7 mouse cellular contexts compared by ENCODE assay signal in the genomic region with DNA sequence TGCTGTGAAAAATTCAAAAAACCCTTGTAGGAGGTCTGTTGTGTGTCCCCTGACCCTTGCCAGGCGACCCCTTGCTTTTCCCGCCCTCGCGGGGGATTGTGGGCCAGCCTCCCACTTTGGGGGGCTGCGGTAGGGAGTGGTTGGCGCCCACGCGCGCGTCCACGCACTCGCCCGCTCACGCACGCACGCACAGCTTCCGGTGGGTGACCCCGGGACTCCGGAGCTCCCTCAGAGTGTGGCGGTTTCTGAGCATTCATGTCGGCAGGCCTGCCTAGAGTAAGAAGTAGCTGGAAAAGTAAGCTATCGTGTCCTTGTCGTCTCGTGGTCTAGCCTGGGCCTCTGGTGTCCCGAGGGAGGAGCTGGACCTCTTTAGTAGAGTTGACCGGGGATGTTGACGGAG. TPM values are rescaled to one million over a fixed set of nuclear protein-coding genes. Genes with fewer than 3 reads are reported as not detected.
A peak's percentile ranks its signal among the peaks of the same experiment; 100 is the strongest.
DNase-seq lines count a peak whose midpoint lies in the region; ATAC-seq and TF ChIP-seq lines count a peak whose summit lies in the region.

TSS of gene Rad51c (minus strand) at position 79 of the 400 bp plus-strand sequence.
TSS of gene Tex14 (plus strand) at position 190 of the 400 bp plus-strand sequence.

- H3K4me2 ChIP-seq in lung, embryonic 15.5 days, result peak within 1 kb of the TSS; percentile 71
- peak within 1 kb of the TSS; percentile 63 for H3K4me2 ChIP-seq in forebrain, postnatal 0 days (ENCODE audit: low read depth)
- peak within 1 kb of the TSS; percentile 67 for H3K4me2 ChIP-seq in neural tube, embryonic 12.5 days (replicated peaks)

- H3K27me3 ChIP-seq in lung, embryonic 15.5 days, result no peaks in the 10 kb centered on the region
- no peaks in the 10 kb centered on the region for H3K27me3 ChIP-seq in forebrain, postnatal 0 days (ENCODE audit: insufficient read depth, low read length)
- no peaks in the 10 kb centered on the region for H3K27me3 ChIP-seq in limb, embryonic 10.5 days (ENCODE audit: low read depth, poor library complexity, severe bottlenecking)
- H3K27me3 ChIP-seq in neural tube, embryonic 12.5 days (replicated peaks), result no peaks in the 10 kb centered on the region

- H3K9ac ChIP-seq in lung, embryonic 15.5 days, result peak within 1 kb of the TSS; percentile 71
- peak within 1 kb of the TSS; percentile 71 for H3K9ac ChIP-seq in forebrain, postnatal 0 days
- H3K9ac ChIP-seq in neural tube, embryonic 12.5 days, result peak within 1 kb of the TSS; percentile 72

- H3K27ac ChIP-seq in lung, embryonic 15.5 days, result peak within 1 kb of the TSS; percentile 95
- peak within 1 kb of the TSS; percentile 90 for H3K27ac ChIP-seq in forebrain, postnatal 0 days (ENCODE audit: low read depth, low read length)
- H3K27ac ChIP-seq in limb, embryonic 10.5 days, result peak within 1 kb of the TSS; percentile 94
- H3K27ac ChIP-seq in neural tube, embryonic 12.5 days, result peak within 1 kb of the TSS; percentile 86

- 75% methylated on average over 27 of the region's 27 CpGs for WGBS in lung, embryonic 15.5 days
- WGBS in forebrain, postnatal 0 days, result 79% methylated on average over 27 of the region's 27 CpGs
- WGBS in limb, embryonic 10.5 days, result 78% methylated on average over 27 of the region's 27 CpGs
- WGBS in neural tube, embryonic 12.5 days, result 83% methylated on average over 27 of the region's 27 CpGs

- no peak for DNase-seq in lung, adult 18-20 months
- DNase-seq in cerebellum, adult 9-11 months, result peak; percentile 69
- no peak for DNase-seq in forebrain, postnatal 0 days
- peak; percentile 37 for DNase-seq in limb, embryonic 10.5 days (ENCODE audit: low spot score)
- DNase-seq in yolk sac, embryonic 10.5 days (ENCODE audit: low spot score), result no peak

- H3K36me3 ChIP-seq in lung, embryonic 15.5 days, result no peaks in the 10 kb centered on the region
- H3K36me3 ChIP-seq in forebrain, postnatal 0 days (ENCODE audit: insufficient read depth), result no peaks in the 10 kb centered on the region
- peaks cover 27% of the 10 kb centered on the region for H3K36me3 ChIP-seq in limb, embryonic 10.5 days
- H3K36me3 ChIP-seq in neural tube, embryonic 12.5 days, result no peaks in the 10 kb centered on the region

- no peak for TF ChIP-seq CTCF in forebrain, postnatal 0 days (IDR thresholded peaks at IDR 0.05; ENCODE audit: low read depth)

- peak within 1 kb of the TSS; percentile 51 for H3K4me3 ChIP-seq in lung, embryonic 15.5 days
- peak within 1 kb of the TSS; percentile 60 for H3K4me3 ChIP-seq in forebrain, postnatal 0 days (ENCODE audit: low read depth, low read length)
- peak within 1 kb of the TSS; percentile 65 for H3K4me3 ChIP-seq in limb, embryonic 10.5 days
- peak within 1 kb of the TSS; percentile 57 for H3K4me3 ChIP-seq in neural tube, embryonic 12.5 days

- H3K4me1 ChIP-seq in lung, embryonic 15.5 days, result peaks cover 5% of the 10 kb centered on the region; the same call in 1 of the 2 replicates
- H3K4me1 ChIP-seq in forebrain, postnatal 0 days (ENCODE audit: insufficient read depth), result peaks cover 5% of the 10 kb centered on the region; the same call in 1 of the 2 replicates
- peaks cover 5% of the 10 kb centered on the region for H3K4me1 ChIP-seq in limb, embryonic 10.5 days
- no peaks in the 10 kb centered on the region for H3K4me1 ChIP-seq in neural tube, embryonic 12.5 days

- ATAC-seq in lung, embryonic 15.5 days (ENCODE audit: borderline replicate concordance, extremely low read depth, low FRiP score, low TSS enrichment), result peak; percentile 20; the same call in 1 of the 2 replicates
- ATAC-seq in forebrain, postnatal 0 days, result no peak
- peak; percentile 52; the same call in 1 of the 2 replicates for ATAC-seq in neural tube, embryonic 12.5 days (ENCODE audit: low FRiP score, low read depth)

- no peaks in the 10 kb centered on the region for H3K9me3 ChIP-seq in lung, embryonic 15.5 days
- H3K9me3 ChIP-seq in forebrain, postnatal 0 days (ENCODE audit: low read length), result no peaks in the 10 kb centered on the region
- no peaks in the 10 kb centered on the region for H3K9me3 ChIP-seq in limb, embryonic 10.5 days (replicated peaks)
- H3K9me3 ChIP-seq in neural tube, embryonic 12.5 days, result no peaks in the 10 kb centered on the region

RNA-seq across cellular contexts. Expression of gene Rad51c, which starts in this region (rescaled TPM):
- 9.0 and 11.3 TPM in 2 replicates for polyA plus RNA-seq in lung, embryonic 15.5 days (2015; fragmentation: Nextera tagmentation; extraction: Ambion mirVana)
- 1.9 and 4.0 TPM in 2 replicates for total RNA-seq in forebrain, postnatal 0 days (2014; rRNA removed)
- polyA plus RNA-seq in forebrain, postnatal 0 days (2015; fragmentation: Nextera tagmentation; extraction: Ambion mirVana), result 1.9 and 2.6 TPM in 2 replicates
- polyA plus RNA-seq in limb, embryonic 10.5 days (2016; fragmentation: Nextera tagmentation; extraction: Ambion mirVana), result 11.5 and 15.4 TPM in 2 replicates
- 9.0 and 10.5 TPM in 2 replicates for polyA plus RNA-seq in neural tube, embryonic 12.5 days (2016; fragmentation: Nextera tagmentation; extraction: Ambion mirVana)

RNA-seq across cellular contexts. Expression of gene Tex14, which starts in this region (rescaled TPM):
- polyA plus RNA-seq in lung, embryonic 15.5 days (2015; fragmentation: Nextera tagmentation; extraction: Ambion mirVana), result 0.46 and 0.54 TPM in 2 replicates
- 0.23 and 0.81 TPM in 2 replicates for total RNA-seq in forebrain, postnatal 0 days (2014; rRNA removed)
- 0.03 and 0.23 TPM in 2 replicates for polyA plus RNA-seq in forebrain, postnatal 0 days (2015; fragmentation: Nextera tagmentation; extraction: Ambion mirVana)
- polyA plus RNA-seq in limb, embryonic 10.5 days (2016; fragmentation: Nextera tagmentation; extraction: Ambion mirVana), result 0.16 and 0.33 TPM in 2 replicates
- 0.64 and 1.0 TPM in 2 replicates for polyA plus RNA-seq in neural tube, embryonic 12.5 days (2016; fragmentation: Nextera tagmentation; extraction: Ambion mirVana)

Comparison
In these comparisons a context has a peak if more than half of its experiments do, and no peak if none do; other contexts are left out.
1. DNase-seq: peak in cerebellum, adult 9-11 months (single experiment) and limb, embryonic 10.5 days (single experiment); none in lung, adult 18-20 months (0 of 2), forebrain, postnatal 0 days (single experiment) and yolk sac, embryonic 10.5 days (single experiment).
2. Peak in every context shown above with its lines, with median percentiles within 50 percentile points of each other: H3K27ac ChIP-seq, H3K4me2 ChIP-seq, H3K4me3 ChIP-seq and H3K9ac ChIP-seq.